ENCODE assay signal across 8 mouse cellular contexts in genomic region chr12:31948101-31949000, GRCm38 (mm10). TPM values are rescaled to one million over a fixed set of nuclear protein-coding genes. Genes with fewer than 3 reads are reported as not detected.
DNase-seq lines count a peak whose midpoint lies in the region; ATAC-seq lines count a peak whose summit lies in the region.

No protein-coding gene starts in this region.

- peak; percentile 30 for DNase-seq in cerebellum, adult 9-10 months
- no peak for DNase-seq in cerebellum, adult 9-11 months
- no peak for DNase-seq in neural tube, embryonic 11.5 days (ENCODE audit: low spot score)
- DNase-seq in neural tube, embryonic 10.5 days (ENCODE audit: extremely low spot score, low spot score): no peak
- DNase-seq in adrenal gland, adult 18-20 months (ENCODE audit: low spot score in 2 of 2): no peak

- no peak for ATAC-seq in neural tube, embryonic 11.5 days (ENCODE audit: insufficient read depth, low FRiP score, low TSS enrichment)
- no peak for ATAC-seq in limb, embryonic 15.5 days (ENCODE audit: insufficient number of reproducible peaks, low FRiP score, low TSS enrichment, low read depth)
- no peak for ATAC-seq in stomach, embryonic 16.5 days (ENCODE audit: insufficient read depth, low FRiP score)
- ATAC-seq in monocyte, adult 5-6 weeks (replicated peaks; ENCODE audit: insufficient number of reproducible peaks, low FRiP score, low TSS enrichment, poor library complexity, severe bottlenecking): no peak

- H3K36me3 ChIP-seq in neural tube, embryonic 11.5 days (ENCODE audit: control insufficient read depth, insufficient read depth, low read length): no peaks in the 10 kb centered on the region; the same call in 1 of the 2 replicates
- peaks cover 6% of the 10 kb centered on the region for H3K36me3 ChIP-seq in limb, embryonic 15.5 days
- peaks cover 6% of the 10 kb centered on the region; the same call in 1 of the 2 replicates for H3K36me3 ChIP-seq in stomach, embryonic 16.5 days (ENCODE audit: control insufficient read depth, insufficient read depth, low read length)

- peak overlapping the region; percentile 98 for H3K9ac ChIP-seq in neural tube, embryonic 11.5 days (ENCODE audit: low read length)
- peak overlapping the region; percentile 82; the same call in 1 of the 2 replicates for H3K9ac ChIP-seq in limb, embryonic 15.5 days
- peak overlapping the region; percentile 96 for H3K9ac ChIP-seq in stomach, embryonic 16.5 days (ENCODE audit: low read length)

- no peaks in the 10 kb centered on the region for H3K9me3 ChIP-seq in neural tube, embryonic 11.5 days (ENCODE audit: control insufficient read depth, low read length)
- H3K9me3 ChIP-seq in limb, embryonic 15.5 days: no peaks in the 10 kb centered on the region
- H3K9me3 ChIP-seq in stomach, embryonic 16.5 days (replicated peaks; ENCODE audit: control insufficient read depth, low read length): no peaks in the 10 kb centered on the region

- peak overlapping the region; percentile 91 for H3K4me3 ChIP-seq in neural tube, embryonic 11.5 days (ENCODE audit: low read depth, low read length)
- H3K4me3 ChIP-seq in limb, embryonic 15.5 days: peak overlapping the region; percentile 84
- H3K4me3 ChIP-seq in stomach, embryonic 16.5 days (replicated peaks; ENCODE audit: low read length): peak overlapping the region; percentile 87

- 28% methylated on average over 7 of the region's 7 CpGs for WGBS in neural tube, embryonic 11.5 days
- 24% methylated on average over 7 of the region's 7 CpGs for WGBS in limb, embryonic 15.5 days
- 22% methylated on average over 7 of the region's 7 CpGs for WGBS in stomach, embryonic 16.5 days

- H3K27me3 ChIP-seq in neural tube, embryonic 11.5 days (ENCODE audit: control insufficient read depth, insufficient read depth, low read length): no peaks in the 10 kb centered on the region
- H3K27me3 ChIP-seq in limb, embryonic 15.5 days: no peaks in the 10 kb centered on the region
- H3K27me3 ChIP-seq in stomach, embryonic 16.5 days (ENCODE audit: control insufficient read depth, insufficient read depth, low read length): no peaks in the 10 kb centered on the region

- H3K4me1 ChIP-seq in neural tube, embryonic 11.5 days (ENCODE audit: control insufficient read depth, insufficient read depth, low read length): no peaks in the 10 kb centered on the region
- no peaks in the 10 kb centered on the region for H3K4me1 ChIP-seq in limb, embryonic 15.5 days
- H3K4me1 ChIP-seq in stomach, embryonic 16.5 days (ENCODE audit: control insufficient read depth, insufficient read depth, low read length): peaks cover 7% of the 10 kb centered on the region

- H3K4me2 ChIP-seq in neural tube, embryonic 11.5 days (ENCODE audit: low read depth): peak overlapping the region; percentile 44
- peak overlapping the region; percentile 53 for H3K4me2 ChIP-seq in limb, embryonic 15.5 days
- peak overlapping the region; percentile 65 for H3K4me2 ChIP-seq in stomach, embryonic 16.5 days (ENCODE audit: low read depth, low read length)

- H3K27ac ChIP-seq in neural tube, embryonic 11.5 days (ENCODE audit: low read depth, low read length): peak overlapping the region; percentile 99
- peak overlapping the region; percentile 99; the same call in 1 of the 2 replicates for H3K27ac ChIP-seq in limb, embryonic 15.5 days
- H3K27ac ChIP-seq in stomach, embryonic 16.5 days (ENCODE audit: low read length): peak overlapping the region; percentile 99; the same call in 1 of the 2 replicates

RNA-seq across cellular contexts. Expression of gene Hbp1, which starts 2.0 kb away (rescaled TPM):
- 100 and 103 TPM in 2 replicates for polyA plus RNA-seq in neural tube, embryonic 11.5 days (2014; fragmentation: Nextera tagmentation; extraction: Ambion mirVana)
- 132 and 137 TPM in 2 replicates for polyA plus RNA-seq in limb, embryonic 15.5 days (2015; fragmentation: Nextera tagmentation; extraction: Ambion mirVana)
- 103 and 115 TPM in 2 replicates for polyA plus RNA-seq in stomach, embryonic 16.5 days (2015; fragmentation: Nextera tagmentation; extraction: Ambion mirVana)
- 10 to 100 TPM; 51.5 to 73.9 TPM for total RNA-seq in adrenal gland, adult 18-20 months (2021)
- 136 to 288 TPM (median 244 TPM) in 3 replicates for total RNA-seq in monocyte, adult 5-6 weeks (2017)
